Mouse (Mus musculus): ENCODE measurements at regions not wholly inside any gene's neighbourhood (a gene's known extent, or its start where the extent isn't known, plus 50 kb on each side); places are given as distances from the start of the nearest gene placed in this dataset.

- TF ChIP-seq CTCF (IDR thresholded peaks at IDR 0.05; ENCODE audit: extremely low read depth, insufficient read length, insufficient replicate concordance, low read depth, low read length) (no peak), POLR2A (IDR thresholded peaks at IDR 0.05; ENCODE audit: low read depth, low read length) (no peak)
Measured at GRCm38 (mm10) chr4:95290321-95290720, 238.3 kb upstream of the Jun start.
